Mouse (Mus musculus) thymus, adult 2 months (tissue): ENCODE measurements around the gene Depp1.

ENCODE experiments used
- CTCF ChIP-seq: fragments of 200-500 bp; IDR thresholded peaks from 2 replicates; pipeline ENCODE4 v1.5.1; 2012; ENCODE audit warnings: mild to moderate bottlenecking, control low read depth, low read length, moderate library complexity, borderline replicate concordance; ENCODE audit not compliant: control insufficient read depth, poor library complexity, insufficient read depth; ENCODE audit errors: extremely low read depth
- POLR2A ChIP-seq: fragments of 200-500 bp; IDR thresholded peaks from 2 replicates; pipeline ENCODE4 v1.6.1; 2012; ENCODE audit warnings: mild to moderate bottlenecking, low read length, control low read depth, moderate library complexity; ENCODE audit not compliant: control insufficient read depth, poor library complexity, insufficient read depth; ENCODE audit errors: extremely low read depth

- no peak for TF ChIP-seq CTCF
- TF ChIP-seq POLR2A: no peak
Observed at GRCm38 (mm10) chr6:116697413-116697812, 47.0 kb downstream of the Depp1 start.
